Mouse (Mus musculus) ZHBTc4 (cell line): ENCODE data around the gene Rnf5.

ENCODE experiments used
- DNase-seq: peaks from one replicate; pipeline ENCODE4 v3.0.0-alpha.2; 2011; ENCODE audit warnings: low read depth, low spot score

Gene Rnf5

DNA sequence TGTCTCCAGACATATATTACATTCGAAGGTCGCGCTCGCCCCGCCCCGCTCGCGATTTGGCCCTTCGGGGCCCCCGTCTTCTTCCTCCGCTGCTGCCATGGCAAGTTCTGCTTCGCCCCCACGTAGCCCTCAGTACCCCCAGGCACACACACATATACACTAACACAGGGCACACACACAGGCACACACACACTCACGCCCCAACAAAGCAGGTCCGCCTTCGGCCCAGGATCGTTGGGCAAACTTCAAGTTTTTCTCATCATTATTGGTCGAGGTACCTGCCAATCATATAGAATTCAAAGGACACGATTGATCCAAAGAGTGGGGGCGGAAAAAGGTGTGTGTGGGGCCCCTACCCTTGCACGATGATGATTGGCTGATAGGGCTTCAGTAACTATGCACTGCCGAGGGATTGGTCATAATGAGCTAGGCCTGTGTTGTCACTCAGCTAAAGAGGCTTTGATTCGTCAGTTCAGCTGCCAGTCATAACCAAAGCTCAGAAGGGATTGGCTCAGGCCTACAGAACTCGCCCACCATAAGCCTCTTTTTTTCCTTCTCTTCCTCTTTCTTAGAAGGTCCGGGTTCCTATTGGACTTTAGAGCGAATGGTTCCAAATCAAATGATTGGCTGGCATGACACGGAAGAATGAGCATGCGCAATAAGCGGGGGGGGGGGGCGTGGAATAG is at the start of gene Rnf5:
Gene Rnf5, minus strand, starts transcription at position 316 of the 686 bp plus-strand sequence.
- DNase-seq, result peak; percentile 100

DNA sequence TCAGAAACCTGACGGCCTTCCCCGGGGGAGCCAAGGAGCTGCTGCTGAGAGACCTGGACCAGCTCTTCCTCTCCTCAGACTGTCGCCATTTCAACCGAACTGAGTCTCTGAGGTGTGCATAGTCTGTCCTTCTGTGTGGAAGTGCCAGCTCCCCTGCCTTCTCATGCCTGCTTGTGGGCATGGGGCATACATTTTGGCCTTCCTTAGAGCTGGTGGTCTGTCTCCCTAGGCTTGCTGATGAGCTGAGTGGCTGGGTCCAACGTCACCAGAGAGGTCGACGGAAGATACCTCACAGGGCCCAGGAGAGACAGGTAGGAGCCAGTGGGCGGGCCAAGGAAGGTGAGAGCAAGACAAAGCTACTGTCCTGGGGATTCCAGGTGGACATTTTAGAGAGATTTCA is 49.5 kb upstream of the Rnf5 start:
- DNase-seq, result no peak

GRCm38 (mm10) chr17:34652546-34652945 is 49.1 kb upstream of the Rnf5 start:
- DNase-seq, result no peak

- peak; percentile 60 for DNase-seq
Observed at GRCm38 (mm10) chr17:34651507-34652221, 48.2 kb upstream of the Rnf5 start.

DNA sequence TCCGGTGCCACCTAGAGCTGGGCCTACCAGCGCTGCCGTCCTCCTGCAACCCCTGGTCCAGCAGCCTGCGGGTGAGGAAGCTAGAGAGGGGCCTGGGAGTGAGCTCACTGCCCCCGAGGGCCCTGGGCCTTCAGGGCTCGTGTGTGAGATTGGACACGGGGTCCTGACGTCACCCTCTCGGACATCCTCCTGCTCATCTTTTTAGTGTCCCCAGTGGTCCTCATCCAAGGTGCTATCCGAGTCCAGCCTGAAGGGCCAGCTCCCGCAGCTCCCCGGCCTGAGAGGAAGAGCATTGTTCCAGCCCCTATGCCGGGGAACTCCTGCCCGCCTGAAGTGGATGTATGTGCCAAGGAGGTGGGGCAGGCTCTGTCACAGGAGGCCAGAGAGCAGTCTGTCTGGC is 47.3 kb upstream of the Rnf5 start:
- DNase-seq, result no peak

GRCm38 (mm10) chr17:34649106-34649864 is 45.8 kb upstream of the Rnf5 start:
- no peak for DNase-seq

GRCm38 (mm10) chr17:34648141-34648890 is 44.8 kb upstream of the Rnf5 start:
- no peak for DNase-seq

DNA sequence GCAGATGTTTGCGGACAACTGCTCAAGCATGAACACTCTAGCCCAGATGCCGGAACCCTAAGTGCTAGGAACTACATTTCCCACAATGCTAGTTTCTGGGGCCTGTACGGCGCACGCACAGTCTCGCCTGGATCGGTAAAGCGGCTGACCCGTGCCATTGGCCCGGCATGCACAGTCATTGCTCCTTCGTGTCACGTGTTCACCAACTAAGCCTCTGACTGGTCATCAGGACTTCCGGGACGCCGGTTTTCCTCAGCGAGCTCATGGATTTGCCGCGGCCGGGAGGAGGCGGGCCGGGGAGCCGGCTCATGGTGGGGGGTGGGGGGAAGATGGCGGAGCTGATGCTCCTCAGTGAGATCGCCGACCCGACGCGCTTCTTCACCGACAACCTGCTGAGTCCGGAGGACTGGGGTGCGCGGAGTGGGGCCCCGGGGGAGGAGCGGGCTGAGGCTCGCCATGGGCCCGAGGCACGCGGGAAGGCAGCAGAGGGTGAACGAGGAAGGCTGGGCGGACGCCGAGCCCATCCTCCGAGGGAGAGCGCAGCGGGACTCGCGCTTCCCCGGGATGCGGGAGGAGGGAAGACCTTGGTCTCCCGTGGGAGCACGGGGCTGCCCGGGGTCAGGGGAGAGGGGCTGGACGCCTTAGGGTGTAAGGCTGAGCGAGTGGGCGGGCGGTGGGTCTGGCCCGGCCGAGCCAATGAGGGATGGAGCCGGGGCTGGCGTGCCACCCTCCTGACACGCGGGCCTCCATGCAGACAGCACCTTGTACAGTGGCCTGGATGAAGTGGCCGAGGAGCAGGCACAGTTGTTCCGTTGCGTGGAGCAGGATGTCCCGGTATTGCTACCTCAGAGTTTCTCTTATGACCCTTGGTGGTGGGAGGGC is 43.7 kb upstream of the Rnf5 start, which contains the start of gene Atf6b:
Gene Atf6b, plus strand, starts transcription at position 241 of the 882 bp plus-strand sequence.
- DNase-seq, result peak; percentile 99

- no peak for DNase-seq
Observed at GRCm38 (mm10) chr17:34645831-34646511, 42.5 kb upstream of the Rnf5 start.

GRCm38 (mm10) chr17:34645256-34645829 is 41.9 kb upstream of the Rnf5 start:
- peak; percentile 89 for DNase-seq

GRCm38 (mm10) chr17:34644608-34645007 is 41.1 kb upstream of the Rnf5 start, which contains the start of gene Fkbpl:
Gene Fkbpl, plus strand, starts transcription at chr17:34644764.
- DNase-seq, result peak; percentile 98

DNA sequence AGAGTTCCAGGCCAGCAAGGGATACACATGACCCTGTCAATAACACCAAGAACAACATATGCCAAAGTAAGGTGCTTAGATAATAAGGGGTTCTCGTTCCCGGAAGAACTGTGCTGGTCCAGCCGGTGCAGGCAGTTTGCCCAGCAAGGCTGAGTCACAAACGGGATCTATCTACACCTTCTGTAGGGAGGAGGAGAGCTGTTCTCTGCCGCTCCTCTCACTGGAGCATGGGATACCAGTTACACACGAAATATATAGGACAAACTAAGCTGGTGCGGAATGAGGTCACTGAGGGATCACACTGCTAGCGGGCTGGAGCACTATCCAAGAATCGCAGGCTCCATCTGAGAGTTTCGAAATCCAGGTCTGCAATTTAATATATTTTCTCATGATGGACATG is 40.5 kb upstream of the Rnf5 start:
- DNase-seq, result no peak

DNA sequence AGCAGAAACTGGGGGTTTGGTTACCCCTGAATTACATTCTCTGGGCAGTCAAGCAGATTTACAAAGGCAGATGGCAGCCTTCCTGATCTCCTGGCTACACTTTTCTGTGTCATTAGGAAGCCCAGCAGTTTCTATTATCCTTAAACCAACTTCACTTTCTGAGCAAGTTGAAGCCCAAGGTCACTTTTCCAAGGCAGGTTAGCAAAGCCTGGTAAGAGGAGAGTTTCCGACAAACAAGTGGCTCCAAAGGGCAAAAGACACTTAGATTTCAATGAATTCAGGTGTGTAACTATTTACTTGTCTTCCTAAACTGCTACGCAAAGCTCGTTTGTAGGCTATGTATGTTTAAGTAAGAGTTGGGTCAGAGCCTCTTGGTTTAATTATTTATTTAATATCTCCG is 39.9 kb upstream of the Rnf5 start:
- DNase-seq, result no peak

GRCm38 (mm10) chr17:34641945-34642344 is 38.5 kb upstream of the Rnf5 start:
- no peak for DNase-seq

- DNase-seq, result no peak
Observed at GRCm38 (mm10) chr17:34640778-34641601, 37.5 kb upstream of the Rnf5 start.

DNA sequence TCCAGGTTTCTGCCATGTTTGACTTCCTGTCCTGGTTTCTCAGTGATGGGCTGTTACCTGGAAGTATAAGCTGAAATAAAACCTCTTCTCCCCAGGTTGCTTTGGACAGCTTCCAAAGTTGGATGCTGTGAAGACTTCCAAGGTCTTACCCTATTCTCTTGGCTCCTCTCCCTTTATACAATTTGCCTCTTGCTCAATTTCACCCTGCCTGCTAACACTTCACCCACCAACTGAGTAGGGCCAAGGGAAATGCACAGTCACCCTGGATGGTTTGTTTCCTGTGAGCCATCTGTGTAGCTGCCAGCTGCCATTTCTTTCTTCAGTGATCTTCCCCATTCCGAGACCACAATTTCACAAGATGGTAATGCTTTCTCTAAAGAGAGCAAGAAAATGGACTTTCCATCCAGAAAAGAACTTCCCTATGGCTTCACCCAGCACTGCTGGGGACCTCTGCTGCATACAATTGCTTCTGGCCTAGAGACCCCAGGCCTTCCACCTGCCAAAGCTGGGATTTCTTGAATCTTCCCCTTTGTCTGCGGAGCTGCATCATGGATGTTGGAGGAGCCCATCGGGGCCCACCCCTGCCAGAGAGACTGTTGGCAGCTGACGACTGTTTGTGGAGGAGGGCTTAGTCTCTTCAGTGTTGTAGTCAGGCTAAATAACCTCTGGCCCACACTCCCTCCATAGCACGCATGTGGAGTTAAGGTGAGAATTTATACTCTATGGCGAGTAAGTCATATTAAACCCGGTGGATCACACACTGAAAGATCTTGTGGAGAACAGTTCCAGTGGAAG is 36.2 kb upstream of the Rnf5 start:
- DNase-seq, result no peak

DNA sequence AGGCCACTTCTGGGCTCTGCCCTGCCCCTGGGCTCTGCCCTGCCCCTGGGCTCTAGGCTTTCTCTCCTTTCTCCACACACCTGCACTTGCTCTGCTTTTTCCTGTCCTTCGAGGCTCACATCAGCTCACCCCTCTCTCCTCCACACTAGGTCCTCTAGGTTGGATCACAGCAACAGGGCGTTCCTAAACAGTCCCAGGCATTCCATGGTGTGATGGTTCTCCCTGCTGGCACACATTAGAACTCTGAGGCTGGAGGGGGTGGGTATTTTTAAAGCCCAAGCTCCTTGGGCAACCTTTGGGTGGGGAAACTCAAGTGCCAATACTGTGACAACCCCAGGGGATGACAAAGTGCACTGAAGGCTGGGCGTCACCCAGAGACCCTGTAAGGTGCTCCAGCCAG is 34.0 kb upstream of the Rnf5 start:
- DNase-seq, result no peak

DNA sequence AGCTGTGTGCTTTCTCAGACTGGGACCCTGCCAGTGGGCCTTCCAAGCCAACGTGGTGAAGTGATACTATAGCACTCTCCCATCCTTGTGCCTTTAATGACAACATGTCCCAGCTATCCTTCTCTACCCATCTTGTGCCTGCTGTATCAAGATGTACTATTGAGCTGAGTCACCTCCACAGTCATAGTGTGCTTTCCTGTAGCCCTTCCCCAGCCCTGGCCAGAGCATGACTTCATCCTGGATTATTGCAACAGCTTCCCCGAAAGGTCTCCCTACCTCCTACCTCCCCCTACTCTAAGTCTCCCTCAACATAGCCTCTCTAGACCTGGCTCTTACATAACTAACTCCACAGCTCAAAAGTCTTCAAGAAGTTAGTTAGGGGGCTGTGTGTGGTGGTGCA is 32.2 kb upstream of the Rnf5 start:
- no peak for DNase-seq
